Mouse (Mus musculus): ENCODE results near the gene Samt4. TPM values are rescaled to one million over a fixed set of nuclear protein-coding genes. Genes with fewer than 3 reads are reported as not detected.
"Not testable (repeated sequence)": the region's sequence is repeated elsewhere in the genome, so short reads cannot be mapped to it uniquely, and the experiment has no call there.

The Samt4 gene
- not detected in 2 replicates for polyA plus RNA-seq (2016; fragmentation: Nextera tagmentation; extraction: Ambion mirVana)

GRCm38 (mm10) chrX:154481702-154482101 lies at the start of gene Samt4:
Gene Samt4, plus strand, starts transcription at chrX:154482002.
- Histone ChIP-seq H3K36me3 (no peaks in the 10 kb centered on the region), H3K4me2 (replicated peaks) (no peak within 1 kb of the TSS), H3K27me3 (replicated peaks) (no peaks in the 10 kb centered on the region), H3K27ac (no peak within 1 kb of the TSS), H3K9ac (no peak within 1 kb of the TSS), H3K4me1 (no peaks in the 10 kb centered on the region), H3K9me3 (no peaks in the 10 kb centered on the region), H3K4me3 (no peak within 1 kb of the TSS)
- ATAC-seq (ENCODE audit: low FRiP score, low read depth) = no peak

GRCm38 (mm10) chrX:154443696-154444095 lies 38.1 kb upstream of the Samt4 start:
- not testable (repeated sequence) for ATAC-seq (ENCODE audit: low FRiP score, low read depth); H3K36me3 ChIP-seq; H3K4me2 ChIP-seq (replicated peaks)

GRCm38 (mm10) chrX:154468386-154468785 lies 13.4 kb upstream of the Samt4 start:
- H3K9ac ChIP-seq; H3K27ac ChIP-seq; H3K4me3 ChIP-seq; H3K4me2 ChIP-seq (replicated peaks); H3K36me3 ChIP-seq; ATAC-seq (ENCODE audit: low FRiP score, low read depth); H3K4me1 ChIP-seq; H3K27me3 ChIP-seq (replicated peaks): not testable (repeated sequence)
- 0 out of 2 replicates have a peak, but pooled peaks cover 12% of the 10 kb centered on the region for H3K9me3 ChIP-seq
- WGBS = 66% methylated on average over 3 of the region's 3 CpGs

More at GRCm38 (mm10) chrX:154443696-154444095, 38.1 kb upstream of the Samt4 start:
- not testable (repeated sequence) for H3K9ac ChIP-seq; H3K4me3 ChIP-seq; H3K9me3 ChIP-seq; H3K27me3 ChIP-seq (replicated peaks); H3K4me1 ChIP-seq; H3K27ac ChIP-seq

Other genes with a start within 250 kb of the Samt4 start
- gene 4930524N10Rik, start 138.6 kb upstream of the Samt4 start, polyA plus RNA-seq (2016; fragmentation: Nextera tagmentation; extraction: Ambion mirVana) = not detected in 2 replicates
- gene Samt2, start 97.4 kb downstream of the Samt4 start, polyA plus RNA-seq (2016; fragmentation: Nextera tagmentation; extraction: Ambion mirVana) = not detected in 2 replicates